Mouse (Mus musculus) embryonic fibroblast, embryonic 13.5 days (primary cell): Measurements from ENCODE around the gene Mef2c.

Experiments used
- CTCF ChIP-seq: IDR thresholded peaks from 2 replicates; pipeline ENCODE4 v1.5.1; 2011; ENCODE audit warnings: mild to moderate bottlenecking, control low read depth, low read length, moderate library complexity, borderline replicate concordance; ENCODE audit not compliant: insufficient read depth
- POLR2A ChIP-seq: IDR thresholded peaks from 2 replicates; pipeline ENCODE4 v1.6.1; 2011; ENCODE audit warnings: low read depth, mild to moderate bottlenecking, control low read depth, low read length, moderate library complexity

GRCm38 (mm10) chr13:83582564-83582963 lies 78.7 kb downstream of the Mef2c start:
- no peak for TF ChIP-seq CTCF
- TF ChIP-seq POLR2A = no peak
